Mouse (Mus musculus) left cerebral cortex, adult 8-10 months (tissue): Measurements from ENCODE around the gene Cenpi. TPM values are rescaled to one million over a fixed set of nuclear protein-coding genes. Genes with fewer than 3 reads are reported as not detected.
"Not testable (repeated sequence)": the region's sequence is repeated elsewhere in the genome, so short reads cannot be mapped to it uniquely, and the experiment has no call there.

ENCODE experiments used
- DNase-seq, 2 experiments: peaks; one replicate each; pipeline ENCODE4 v3.0.0; 2022; ENCODE audit warnings: low spot score in 2 of 2
- total RNA-seq, 4 experiments: library from RNA; stranded (reverse); gene quantifications; 2 replicates each; pipeline ENCODE4 v1.2.4; 2022

The Cenpi gene
- under 1 TPM; 0.26 to 0.55 (median 0.42) TPM for total RNA-seq

DNA sequence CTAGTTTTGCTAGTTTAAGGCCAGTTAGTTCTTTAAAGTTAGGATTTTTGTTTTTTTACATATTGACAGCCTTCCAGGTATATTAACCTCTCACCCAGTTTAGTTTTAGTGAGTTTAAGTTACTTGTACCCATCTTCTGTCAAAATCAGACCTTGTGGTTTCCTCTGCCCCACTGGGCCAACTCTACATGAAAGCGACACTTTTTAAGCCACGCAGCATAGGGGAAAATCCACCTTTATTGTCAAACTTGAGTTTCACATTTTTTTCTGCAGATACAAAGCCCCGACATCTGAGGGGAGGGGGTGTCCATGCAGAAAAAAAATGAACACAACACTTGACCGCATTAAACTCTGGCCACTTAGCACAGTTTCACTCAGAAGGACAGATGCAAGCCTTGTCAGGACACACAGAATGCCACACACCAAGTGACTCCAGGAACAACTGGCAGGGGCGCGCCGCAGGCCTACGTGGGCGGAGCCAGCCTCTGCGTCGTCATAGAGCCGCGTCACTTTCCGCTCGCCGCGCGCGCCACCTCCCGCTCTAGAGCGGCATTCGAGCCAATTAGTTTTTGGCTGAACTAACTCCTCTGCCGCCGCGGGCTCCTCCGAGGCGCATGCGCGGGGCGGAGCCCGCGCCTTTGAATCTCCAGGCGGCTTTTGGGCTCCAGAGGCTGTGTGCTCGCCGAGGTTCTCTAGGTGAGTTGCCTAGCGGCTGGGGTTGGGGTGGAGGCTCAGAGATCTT lies at the start of gene Cenpi:
TSS of gene Cenpi (plus strand) at position 551 of the 741 bp plus-strand sequence.
- DNase-seq = peak; percentile 52 to 85

DNA sequence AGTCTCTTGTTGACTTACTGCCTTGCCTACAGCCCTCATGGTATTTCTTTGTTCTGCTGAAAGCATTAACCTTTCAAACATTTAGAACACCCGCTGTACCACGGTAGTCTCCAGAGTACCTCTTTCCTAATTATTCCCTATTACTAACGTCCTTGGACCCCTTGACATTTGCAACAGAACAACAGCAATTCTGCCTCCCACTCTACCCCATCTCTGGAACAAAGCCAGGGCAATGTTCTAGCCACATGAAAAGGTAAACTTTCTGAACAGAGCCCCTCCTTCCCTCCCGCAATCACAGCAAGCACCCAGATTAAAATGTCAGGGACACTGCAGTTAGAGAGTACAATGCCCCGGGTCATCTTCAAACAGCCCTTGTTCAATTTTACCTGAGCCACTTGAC lies 46.7 kb upstream of the Cenpi start:
- DNase-seq = no peak

DNA sequence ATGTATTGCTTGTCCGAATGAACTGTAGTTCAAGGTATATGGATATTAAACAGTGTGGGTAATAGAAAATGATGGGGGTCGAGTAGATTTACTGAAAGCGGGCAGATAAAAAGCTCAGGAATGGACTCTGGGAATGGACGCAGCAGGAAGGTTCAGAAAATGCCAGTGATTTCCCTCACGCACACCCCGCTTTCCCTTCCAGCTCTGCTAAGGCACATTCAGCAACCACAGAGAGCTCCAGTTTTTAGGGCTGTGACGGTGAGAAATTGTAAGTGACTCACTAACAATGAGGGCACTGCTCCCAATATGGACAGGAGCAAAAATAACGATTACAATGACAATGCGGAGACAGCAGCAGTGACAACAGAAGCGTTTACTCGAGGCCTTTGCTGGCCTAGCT lies 45.8 kb upstream of the Cenpi start:
- no peak for DNase-seq

DNA sequence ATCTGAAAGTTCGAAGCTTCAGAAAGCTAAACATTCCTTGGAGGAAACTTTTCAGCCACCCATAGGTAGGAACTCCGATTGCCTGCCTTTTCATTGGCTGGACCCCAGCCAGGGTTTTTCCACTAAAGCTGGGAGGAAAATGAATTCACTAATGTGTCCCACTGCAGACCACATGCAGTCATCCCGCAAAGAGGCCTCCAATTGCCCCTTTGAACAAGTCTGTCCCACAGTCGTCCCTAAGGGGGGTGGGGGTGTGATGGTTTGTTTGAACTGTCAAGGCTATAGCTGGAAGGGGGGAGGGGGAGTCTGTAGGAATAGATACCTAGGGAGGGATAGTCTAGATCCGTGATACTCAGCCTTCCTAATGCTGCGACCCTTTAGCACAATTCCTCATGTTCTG lies 32.2 kb upstream of the Cenpi start:
- no peak for DNase-seq

DNA sequence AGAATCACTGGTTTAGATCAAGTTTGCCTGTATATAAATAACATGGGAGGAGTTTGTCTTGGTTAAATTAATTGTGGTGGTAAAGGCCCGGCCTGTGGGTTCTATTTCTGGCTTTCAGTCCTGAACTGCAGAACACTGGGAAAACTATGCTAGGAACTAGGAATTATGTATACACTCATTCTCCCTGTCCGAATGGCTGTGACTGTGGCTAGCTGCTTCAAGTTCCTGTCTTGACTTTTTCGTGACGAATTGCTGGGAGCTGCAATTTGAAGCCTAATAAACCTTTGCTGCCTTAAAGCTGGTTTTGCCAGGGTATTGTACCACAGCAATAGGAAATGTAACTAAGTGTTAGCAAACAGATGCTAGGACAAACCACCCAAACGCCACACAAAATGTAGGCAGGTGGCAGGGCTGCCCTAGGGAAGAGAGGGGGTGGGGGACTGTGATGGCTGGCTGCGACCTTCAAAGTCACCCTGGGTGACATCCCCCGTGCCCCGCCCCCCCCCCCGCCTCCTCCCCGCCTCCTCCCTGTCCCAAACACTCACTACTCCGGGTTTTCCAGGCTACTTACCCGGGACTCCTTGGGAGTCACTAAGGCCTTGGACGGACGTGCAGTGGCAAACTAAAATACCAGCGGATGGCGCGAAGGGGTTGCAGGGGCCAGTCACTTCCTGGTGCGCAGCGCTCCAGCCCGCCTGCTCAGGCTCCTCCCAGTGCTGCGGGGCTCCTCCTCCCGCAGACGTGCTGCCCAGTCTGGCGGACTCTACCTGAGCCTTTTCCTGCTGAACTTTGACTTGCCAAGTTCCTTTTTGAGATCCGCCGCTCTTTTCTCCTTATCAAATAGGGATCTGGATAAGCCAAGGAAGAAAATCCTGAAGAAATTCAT lies 31.4 kb upstream of the Cenpi start, which contains the start of gene Trmt2b:
TSS of gene Trmt2b (minus strand) at position 710 of the 886 bp plus-strand sequence.
- peak; percentile 10 to 15 for DNase-seq

DNA sequence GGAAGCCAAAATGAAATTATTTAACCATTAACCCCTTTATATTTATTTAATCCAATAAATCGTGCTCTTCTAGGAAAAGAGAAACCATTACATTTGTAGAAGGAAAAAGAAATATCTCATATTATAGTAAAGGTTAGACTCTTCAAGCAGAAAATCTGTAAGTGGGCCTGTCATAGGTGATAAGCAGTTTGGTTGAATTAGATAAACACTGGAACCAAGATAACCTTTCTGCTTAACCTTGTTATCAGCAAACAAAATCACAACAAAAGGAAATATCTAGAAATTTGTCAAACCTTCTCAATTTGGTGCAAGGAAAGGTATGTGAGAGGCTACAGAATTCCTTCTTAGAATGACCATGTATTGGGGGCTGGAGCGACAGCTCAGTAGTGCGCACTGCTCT lies 27.4 kb upstream of the Cenpi start:
- DNase-seq = no peak

DNA sequence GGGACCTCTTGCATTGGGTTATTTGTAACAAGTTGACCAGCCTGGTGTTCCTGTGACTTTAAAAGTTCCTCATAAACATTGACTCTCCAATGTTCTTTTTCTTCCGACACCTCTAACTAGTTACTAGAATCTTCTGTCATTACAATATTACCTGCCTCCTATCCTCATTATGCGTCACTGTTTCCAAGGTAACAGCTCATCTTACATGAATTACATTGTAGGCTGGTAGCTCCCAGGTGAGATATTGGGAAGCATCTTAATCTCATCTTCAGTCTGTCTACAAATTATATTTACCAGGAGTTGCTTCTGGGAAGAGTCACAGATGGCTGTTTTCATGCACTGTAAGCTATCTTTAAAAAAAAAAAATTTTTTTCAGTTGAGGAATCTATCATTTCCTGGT lies 22.8 kb upstream of the Cenpi start:
- DNase-seq = no peak

DNA sequence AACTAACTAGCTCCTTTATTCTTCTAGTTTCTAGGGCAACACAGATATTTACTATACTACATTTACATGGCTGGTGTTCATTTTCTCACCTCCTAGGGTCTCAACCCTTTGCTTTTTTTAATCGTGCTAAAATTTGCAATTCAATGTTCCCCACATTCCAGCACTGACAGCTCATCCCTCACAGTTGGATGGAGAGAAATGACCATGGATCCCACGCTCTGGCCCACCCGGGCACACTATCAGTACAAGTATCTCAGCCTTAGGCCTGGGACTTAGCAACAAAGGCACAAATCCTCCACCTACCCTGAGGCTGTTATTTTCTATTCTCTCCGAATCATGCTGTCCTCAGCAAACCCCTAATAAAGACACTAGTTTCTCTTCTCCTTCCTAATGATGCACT lies 22.1 kb upstream of the Cenpi start:
- DNase-seq = no peak

DNA sequence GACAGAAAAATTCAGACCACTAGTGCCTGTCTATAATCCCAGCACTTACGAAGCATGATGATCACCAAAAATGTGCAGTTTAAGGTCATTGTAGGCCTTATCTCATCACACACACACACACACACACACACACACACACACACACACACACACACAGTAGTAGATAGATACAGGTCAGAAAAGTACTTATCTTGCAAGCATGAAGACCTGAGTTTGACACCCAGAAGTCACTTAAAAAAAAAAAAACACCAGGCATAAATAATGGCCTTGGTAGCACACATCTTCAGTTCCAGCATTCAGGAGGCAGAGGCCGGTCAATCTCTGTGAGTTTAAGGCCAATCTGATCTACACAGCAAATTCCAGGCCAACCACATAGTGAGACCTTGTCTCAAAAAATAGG lies 20.6 kb upstream of the Cenpi start:
- DNase-seq = no peak

DNA sequence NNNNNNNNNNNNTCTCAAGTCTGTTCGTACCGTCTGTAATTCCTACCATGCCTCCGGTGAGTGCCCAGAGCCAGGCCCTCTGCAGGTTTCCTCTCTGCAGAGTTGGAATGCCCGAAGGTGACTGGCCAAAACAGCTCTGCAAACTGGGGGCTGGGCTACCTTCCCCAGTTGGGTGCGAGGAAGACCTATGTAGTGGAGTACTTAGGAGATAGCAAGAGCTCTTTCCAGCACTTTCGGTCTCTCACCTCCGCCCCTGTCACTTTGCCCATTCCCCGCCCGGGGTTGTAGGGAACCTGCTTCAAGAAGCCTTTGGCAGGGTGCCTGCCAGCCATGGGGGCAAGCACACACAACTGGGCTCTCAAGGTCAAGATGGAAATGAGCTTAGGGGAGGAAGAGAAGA lies 11.6 kb upstream of the Cenpi start:
- DNase-seq = peak in 1 of 2 experiments; percentile 17

DNA sequence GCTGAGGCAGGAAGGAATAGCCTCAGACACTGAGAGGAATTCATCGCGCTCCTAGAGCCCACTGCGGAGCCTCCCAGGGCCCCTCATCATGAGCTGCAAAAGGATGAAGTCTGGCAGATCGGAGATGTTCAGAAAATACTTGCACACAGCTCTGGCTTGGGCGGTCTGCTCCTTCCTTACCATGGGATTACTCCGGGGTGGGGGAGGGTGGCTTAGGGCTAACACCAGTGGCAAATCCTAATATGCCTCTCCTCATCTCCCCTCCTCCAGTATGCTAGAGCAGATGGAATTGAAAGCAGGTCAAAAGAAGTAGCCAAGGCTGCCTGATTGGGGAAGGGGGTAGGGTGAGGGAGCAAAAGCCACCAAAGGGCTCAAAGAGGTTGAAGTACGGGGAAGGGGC lies 11.1 kb upstream of the Cenpi start:
- no peak for DNase-seq

DNA sequence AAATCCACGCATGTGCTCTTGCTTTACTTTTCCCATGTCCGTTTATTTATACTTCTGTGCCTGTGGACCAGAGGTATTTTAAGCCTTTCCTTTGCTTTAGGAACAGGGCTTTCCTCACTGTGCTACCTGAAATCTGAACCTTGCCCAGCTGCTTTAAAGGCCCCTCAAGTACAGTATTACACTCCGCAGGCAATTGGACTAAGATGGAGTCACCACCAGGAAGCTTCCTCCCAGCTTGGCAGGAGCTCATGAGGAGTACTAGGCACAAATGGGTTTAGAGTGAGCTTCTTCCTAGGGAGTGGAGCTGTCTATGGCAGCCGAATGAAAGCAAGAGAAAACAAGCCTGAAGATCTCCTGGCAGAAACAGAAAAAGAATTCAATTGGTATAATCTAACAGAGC lies 10.7 kb upstream of the Cenpi start:
- no peak for DNase-seq

DNA sequence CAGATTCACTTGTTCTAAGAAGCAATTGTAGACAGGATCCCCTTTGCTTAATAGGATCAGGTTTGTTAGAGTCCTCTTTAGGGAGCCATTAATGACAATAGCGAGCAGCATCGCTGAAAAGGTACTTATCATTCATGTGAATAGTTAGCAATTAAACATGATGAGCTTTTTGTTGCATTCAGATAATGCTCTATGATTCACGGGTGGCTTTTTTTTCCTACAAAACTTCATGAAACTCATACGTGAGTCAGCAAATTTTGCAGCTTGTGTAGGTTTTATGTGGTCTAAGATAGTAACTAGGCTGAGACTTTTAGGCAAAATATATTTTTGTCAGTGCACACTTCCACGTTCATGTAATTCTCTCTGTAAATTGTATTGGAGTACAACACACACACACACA lies 7.7 kb upstream of the Cenpi start:
- DNase-seq = no peak

DNA sequence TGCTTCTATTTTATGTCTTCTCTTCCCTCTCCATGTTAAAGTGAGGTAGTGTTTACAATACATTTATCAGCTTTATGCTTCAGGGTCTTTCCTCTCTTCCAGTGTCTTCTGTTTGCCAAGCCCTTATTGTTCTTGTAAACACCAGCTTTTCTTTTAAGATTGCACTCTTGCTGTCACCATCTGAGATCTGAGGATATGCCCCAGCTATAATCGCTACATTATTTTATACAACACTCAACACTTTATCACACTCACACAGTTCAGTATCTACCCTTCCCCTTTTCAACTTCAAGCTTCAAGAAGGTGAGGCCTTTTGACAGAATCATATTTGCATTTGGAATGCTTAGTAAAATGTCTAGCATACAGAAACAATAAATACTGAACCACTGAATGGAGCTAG lies 4.6 kb upstream of the Cenpi start:
- DNase-seq = no peak

DNA sequence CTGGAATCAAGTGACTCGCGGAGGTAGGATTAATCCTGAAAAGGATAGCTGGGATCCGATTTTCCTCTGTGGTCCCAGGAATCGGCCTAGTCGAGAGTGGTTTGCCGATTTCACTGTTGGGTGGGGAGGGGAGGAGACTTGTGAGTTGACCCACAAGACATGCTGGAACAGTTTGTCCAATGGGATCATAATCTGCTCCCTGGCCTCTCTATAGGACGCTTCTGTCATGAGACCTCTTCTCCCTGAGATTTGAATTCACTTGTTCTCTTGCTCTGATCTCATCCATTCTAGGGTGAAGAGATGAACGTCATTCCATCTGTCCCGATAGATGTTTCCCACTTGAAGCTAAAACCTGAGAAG lies 371 bp downstream of the Cenpi start:
- DNase-seq = no peak

DNA sequence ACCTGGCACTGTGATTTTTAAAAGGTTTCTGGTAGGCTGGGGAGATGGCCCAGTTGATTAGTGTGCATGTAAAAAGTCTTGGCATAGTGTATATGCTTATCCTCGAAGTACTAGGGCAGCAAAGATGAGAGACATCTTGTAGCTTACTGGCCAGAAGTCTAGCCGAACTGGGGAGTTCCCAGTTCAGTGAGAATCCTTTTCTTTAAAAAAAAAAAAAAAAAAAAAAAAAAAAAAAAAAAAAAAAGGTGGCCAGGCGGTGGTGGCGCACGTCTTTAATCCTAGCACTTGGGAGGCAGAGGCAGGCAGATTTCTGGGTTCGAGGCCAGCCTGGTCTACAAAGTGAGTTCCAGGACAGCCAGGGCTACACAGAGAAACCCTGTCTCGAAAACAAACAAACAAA lies 3.3 kb downstream of the Cenpi start:
- DNase-seq = not testable (repeated sequence)

DNA sequence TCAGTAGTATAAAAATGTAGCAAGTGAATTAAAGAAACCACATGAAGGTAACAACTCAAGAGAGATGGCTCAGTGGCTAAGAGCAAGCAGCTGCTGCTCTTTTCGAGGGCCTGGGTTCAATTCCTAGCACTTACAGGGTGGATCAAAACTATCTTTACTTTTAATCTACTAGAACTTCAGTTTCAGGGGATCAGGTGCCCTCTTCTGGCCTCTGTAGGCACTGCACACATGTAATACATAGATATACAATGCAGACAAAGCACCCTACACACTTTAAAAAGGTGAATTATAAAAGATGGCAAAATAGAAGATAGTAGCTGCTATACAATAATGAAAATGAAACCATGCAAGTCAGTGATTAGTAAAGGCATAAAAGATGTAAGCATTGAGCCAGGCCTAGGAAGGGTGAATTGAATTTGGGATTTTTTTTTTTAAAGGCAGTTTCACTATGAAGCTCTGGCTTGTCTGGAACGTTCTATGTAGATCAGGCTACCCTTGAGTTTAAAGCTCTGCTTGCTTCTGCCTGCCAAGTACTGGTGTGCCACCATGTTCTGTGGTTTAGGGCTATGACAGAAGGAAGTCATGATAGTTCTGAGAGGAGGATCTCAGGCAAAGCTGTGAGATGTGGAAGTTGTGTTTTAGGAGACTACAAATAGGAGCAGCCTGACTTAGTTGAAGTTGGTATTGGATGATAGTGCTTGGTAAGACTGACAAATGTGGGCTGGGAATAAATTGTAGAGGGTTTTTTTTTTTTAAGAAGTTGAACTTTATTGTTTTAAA lies 11.5 kb downstream of the Cenpi start:
- no peak for DNase-seq

DNA sequence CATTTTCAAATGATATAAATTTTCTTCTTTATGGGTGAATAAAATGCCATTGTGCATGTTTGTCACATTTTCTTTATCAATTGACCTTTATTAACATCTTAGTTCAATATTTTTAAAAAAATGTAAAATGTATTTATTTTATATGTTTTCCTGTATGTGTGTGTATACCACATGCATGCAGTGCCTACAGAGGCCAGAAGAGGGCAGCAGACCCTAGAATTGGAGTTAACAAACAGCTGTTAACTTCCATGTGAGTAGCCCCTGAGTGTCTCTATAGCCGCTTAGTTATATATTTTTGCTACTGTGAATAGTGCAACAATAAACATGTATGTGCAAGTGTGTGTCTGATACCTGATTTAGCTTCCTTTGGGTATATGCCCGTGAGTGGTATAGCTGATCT lies 25.4 kb downstream of the Cenpi start:
- no peak for DNase-seq

DNA sequence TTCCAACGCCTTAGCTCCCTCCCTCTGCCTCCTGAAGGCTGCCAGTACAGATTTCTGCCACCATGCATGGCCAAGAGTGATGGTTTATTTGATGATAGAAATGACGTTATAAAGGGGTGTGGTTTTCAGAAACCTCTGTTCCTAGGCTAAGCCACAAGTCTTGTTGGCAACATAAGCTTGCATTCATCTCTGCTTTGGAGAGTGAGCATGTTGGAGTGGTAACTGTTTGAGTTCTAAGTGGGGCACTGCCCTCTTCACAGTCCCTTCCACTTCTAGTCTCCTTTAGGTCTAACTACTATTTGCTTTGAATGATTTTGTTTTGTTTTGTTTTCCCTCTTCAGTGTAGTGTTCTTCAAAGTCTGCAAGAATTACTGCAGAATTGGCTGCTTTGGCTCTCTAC lies 34.9 kb downstream of the Cenpi start:
- no peak for DNase-seq

DNA sequence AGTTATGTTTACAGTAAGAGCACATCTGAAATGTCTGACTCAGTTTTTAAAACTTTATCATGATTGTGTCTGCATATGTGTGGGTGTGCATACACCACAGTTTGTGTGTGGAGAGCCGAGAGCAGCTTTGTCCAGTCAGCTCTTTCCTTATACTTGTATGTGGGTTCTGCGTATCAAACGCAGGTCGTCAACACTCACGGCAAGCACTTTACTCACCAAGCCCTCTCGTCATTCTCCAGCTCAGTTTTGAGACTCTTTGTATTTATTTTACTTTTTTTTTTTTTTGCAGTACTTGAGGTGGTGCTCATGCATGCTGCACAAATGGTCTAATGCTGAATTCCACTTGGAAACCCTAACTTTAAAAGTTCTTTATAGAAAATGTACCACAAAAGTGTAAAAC lies 42.3 kb downstream of the Cenpi start:
- no peak for DNase-seq

DNA sequence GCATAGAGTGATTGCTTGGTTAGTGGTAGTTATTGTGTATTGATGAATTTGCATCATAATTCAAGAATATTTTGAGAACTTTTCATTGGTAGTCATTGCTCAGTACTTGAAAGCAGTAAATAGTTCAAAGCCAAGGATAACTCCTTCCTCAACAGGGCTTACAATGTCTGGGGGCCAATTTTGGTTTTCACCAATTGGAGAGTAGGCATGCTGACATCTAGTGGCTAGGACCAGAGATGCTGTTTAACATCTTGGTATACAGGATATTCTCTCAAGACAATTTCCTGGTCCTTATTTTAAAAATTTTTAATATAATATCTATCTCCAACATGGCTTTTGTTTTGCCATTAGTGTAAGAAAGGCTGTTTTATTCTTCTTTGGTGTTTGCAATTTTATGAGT lies 46.0 kb downstream of the Cenpi start:
- no peak for DNase-seq

DNA sequence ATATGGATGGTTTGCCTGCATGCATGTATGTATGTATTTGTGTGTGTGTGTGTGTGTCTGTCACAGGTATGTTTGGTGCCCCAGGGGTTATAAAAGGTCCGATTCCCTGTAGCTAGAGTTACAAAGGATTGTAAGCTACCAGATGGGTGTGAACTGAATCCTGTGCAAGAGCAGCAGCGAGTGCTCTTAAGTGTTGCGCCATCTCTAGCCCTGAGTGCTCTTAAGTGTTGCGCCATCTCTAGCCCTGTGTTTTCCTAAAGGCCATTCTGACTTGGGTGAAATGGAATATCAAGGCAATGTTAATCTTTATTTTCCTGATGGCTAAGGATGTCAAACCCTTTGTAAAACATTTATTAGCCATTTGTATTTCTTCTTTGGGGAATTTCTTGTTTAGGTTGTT lies 51.5 kb downstream of the Cenpi start:
- DNase-seq = no peak
